Mouse (Mus musculus): ENCODE measurements at regions not wholly inside any gene's neighbourhood (a gene's known extent, or its start where the extent isn't known, plus 50 kb on each side); places are given as distances from the start of the nearest gene placed in this dataset.

GRCm38 (mm10) chr11:48558053-48558452 is 242.1 kb upstream of the Rack1 start:
- H3K27ac ChIP-seq (ENCODE audit: low read length) = no peak overlapping the region
- H3K27me3 ChIP-seq (ENCODE audit: control insufficient read depth, insufficient read depth, low read length) = no peaks in the 10 kb centered on the region
- H3K4me2 ChIP-seq (ENCODE audit: low read depth, low read length) = no peak overlapping the region
- H3K4me1 ChIP-seq (ENCODE audit: control insufficient read depth, insufficient read depth, low read length) = no peaks in the 10 kb centered on the region
- ATAC-seq (replicated peaks; ENCODE audit: extremely low read depth, insufficient read depth, low FRiP score) = no peak
- 56% methylated on average over 1 of the region's 1 CpGs for WGBS
- H3K4me3 ChIP-seq (ENCODE audit: low read length) = no peak overlapping the region
- no peaks in the 10 kb centered on the region for H3K36me3 ChIP-seq (ENCODE audit: control insufficient read depth, insufficient read depth)
- no peaks in the 10 kb centered on the region for H3K9me3 ChIP-seq (replicated peaks; ENCODE audit: control insufficient read depth, low read length)
- H3K9ac ChIP-seq (ENCODE audit: low read length) = no peak overlapping the region

DNA sequence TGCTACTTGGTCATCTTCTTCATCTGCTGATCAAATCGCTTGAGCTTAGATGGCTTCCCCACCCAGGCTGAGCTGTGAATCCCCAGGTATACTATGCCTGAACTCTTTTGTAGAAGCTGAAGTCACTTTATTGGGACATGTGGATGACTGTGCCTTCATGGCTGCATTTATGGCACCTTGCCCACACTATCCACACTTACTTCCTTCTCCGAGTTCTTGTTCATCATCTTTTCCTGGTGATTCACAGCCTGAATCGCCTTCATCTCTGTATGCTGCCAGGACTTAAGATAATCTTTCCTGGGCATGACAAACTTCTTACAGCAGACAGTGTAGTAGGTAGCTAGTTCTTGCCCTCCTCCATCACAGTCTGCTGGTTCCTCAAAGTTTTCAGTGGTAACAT is 248.1 kb upstream of the Rack1 start:
- ATAC-seq (replicated peaks; ENCODE audit: extremely low read depth, insufficient read depth, low FRiP score) = no peak
- H3K4me1 ChIP-seq (ENCODE audit: control insufficient read depth, insufficient read depth, low read length) = no peaks in the 10 kb centered on the region
- H3K9ac ChIP-seq (ENCODE audit: low read length) = no peak overlapping the region
- WGBS = 77% methylated on average over 3 of the region's 3 CpGs
- no peaks in the 10 kb centered on the region for H3K9me3 ChIP-seq (replicated peaks; ENCODE audit: control insufficient read depth, low read length)
- H3K36me3 ChIP-seq (ENCODE audit: control insufficient read depth, insufficient read depth) = no peaks in the 10 kb centered on the region
- H3K4me3 ChIP-seq (ENCODE audit: low read length) = no peak overlapping the region
- H3K27ac ChIP-seq (ENCODE audit: low read length) = no peak overlapping the region
- H3K27me3 ChIP-seq (ENCODE audit: control insufficient read depth, insufficient read depth, low read length) = no peaks in the 10 kb centered on the region
- H3K4me2 ChIP-seq (ENCODE audit: low read depth, low read length) = no peak overlapping the region

GRCm38 (mm10) chr11:48551201-48551600 is 248.9 kb upstream of the Rack1 start:
- Histone ChIP-seq H3K4me2 (ENCODE audit: low read depth, low read length) (no peak overlapping the region), H3K9me3 (replicated peaks; ENCODE audit: control insufficient read depth, low read length) (no peaks in the 10 kb centered on the region), H3K4me3 (ENCODE audit: low read length) (no peak overlapping the region), H3K4me1 (ENCODE audit: control insufficient read depth, insufficient read depth, low read length) (no peaks in the 10 kb centered on the region), H3K9ac (ENCODE audit: low read length) (no peak overlapping the region), H3K36me3 (ENCODE audit: control insufficient read depth, insufficient read depth) (no peaks in the 10 kb centered on the region), H3K27ac (ENCODE audit: low read length) (no peak overlapping the region), H3K27me3 (ENCODE audit: control insufficient read depth, insufficient read depth, low read length) (no peaks in the 10 kb centered on the region)
- no peak for ATAC-seq (replicated peaks; ENCODE audit: extremely low read depth, insufficient read depth, low FRiP score)
- 44% methylated on average over 2 of the region's 2 CpGs for WGBS

DNA sequence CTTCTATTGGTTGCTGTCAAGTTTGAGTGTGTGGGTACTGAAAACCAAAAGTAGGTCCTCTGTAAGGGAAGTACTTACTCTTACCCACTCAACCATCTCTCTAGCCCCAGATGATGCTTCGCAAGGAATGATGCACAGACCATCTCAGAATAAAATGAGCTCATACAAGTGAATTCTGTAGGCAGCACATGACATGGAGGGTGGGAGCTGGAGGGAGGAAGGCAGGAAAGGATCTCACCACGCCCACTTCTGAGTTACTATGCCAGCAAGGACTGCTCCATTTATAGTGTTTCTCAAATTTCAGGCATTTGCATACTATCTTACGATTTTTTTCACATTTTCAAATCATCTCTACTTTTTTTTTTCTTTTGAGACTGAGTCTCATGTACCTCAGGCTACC is 273.8 kb upstream of the Rack1 start:
- H3K4me1 ChIP-seq (ENCODE audit: control insufficient read depth, insufficient read depth, low read length) = peaks cover 3% of the 10 kb centered on the region; the same call in 1 of the 2 replicates
- no peak overlapping the region for H3K27ac ChIP-seq (ENCODE audit: low read length)
- no peak for ATAC-seq (replicated peaks; ENCODE audit: extremely low read depth, insufficient read depth, low FRiP score)
- WGBS = 81% methylated on average over 3 of the region's 3 CpGs
- H3K4me2 ChIP-seq (ENCODE audit: low read depth, low read length) = no peak overlapping the region
- no peaks in the 10 kb centered on the region for H3K27me3 ChIP-seq (ENCODE audit: control insufficient read depth, insufficient read depth, low read length)
- H3K4me3 ChIP-seq (ENCODE audit: low read length) = no peak overlapping the region
- H3K36me3 ChIP-seq (ENCODE audit: control insufficient read depth, insufficient read depth) = no peaks in the 10 kb centered on the region
- H3K9me3 ChIP-seq (replicated peaks; ENCODE audit: control insufficient read depth, low read length) = no peaks in the 10 kb centered on the region
- no peak overlapping the region for H3K9ac ChIP-seq (ENCODE audit: low read length)

DNA sequence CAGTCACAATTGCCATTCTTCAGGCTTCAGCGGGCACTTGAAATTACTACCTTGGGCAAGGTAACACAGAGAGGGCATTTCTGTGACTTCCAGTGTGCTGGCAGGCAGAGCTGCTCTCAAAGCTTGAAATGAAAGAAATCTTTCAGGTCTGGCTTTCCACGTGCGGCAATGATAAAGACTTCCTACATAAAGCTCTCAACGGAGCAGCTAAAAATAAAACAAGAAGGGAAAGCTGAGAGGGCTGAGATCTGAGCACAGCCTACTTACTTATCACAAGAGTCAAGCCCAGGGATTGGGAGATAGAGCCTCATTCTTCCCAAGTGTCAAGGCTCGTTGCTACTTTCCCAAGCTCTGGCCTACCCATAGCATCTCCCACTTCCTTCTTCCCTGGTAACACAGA is 274.6 kb upstream of the Rack1 start:
- H3K4me2 ChIP-seq (ENCODE audit: low read depth, low read length) = no peak overlapping the region
- no peak overlapping the region for H3K9ac ChIP-seq (ENCODE audit: low read length)
- H3K27ac ChIP-seq (ENCODE audit: low read length) = no peak overlapping the region
- no peaks in the 10 kb centered on the region for H3K36me3 ChIP-seq (ENCODE audit: control insufficient read depth, insufficient read depth)
- no peaks in the 10 kb centered on the region for H3K9me3 ChIP-seq (replicated peaks; ENCODE audit: control insufficient read depth, low read length)
- peaks cover 3% of the 10 kb centered on the region; the same call in 1 of the 2 replicates for H3K4me1 ChIP-seq (ENCODE audit: control insufficient read depth, insufficient read depth, low read length)
- WGBS = 17% methylated on average over 5 of the region's 5 CpGs
- ATAC-seq (replicated peaks; ENCODE audit: extremely low read depth, insufficient read depth, low FRiP score) = no peak
- no peaks in the 10 kb centered on the region for H3K27me3 ChIP-seq (ENCODE audit: control insufficient read depth, insufficient read depth, low read length)
- H3K4me3 ChIP-seq (ENCODE audit: low read length) = no peak overlapping the region

- Histone ChIP-seq H3K4me2 (ENCODE audit: low read depth, low read length) (no peak overlapping the region), H3K4me1 (ENCODE audit: control insufficient read depth, insufficient read depth, low read length) (no peaks in the 10 kb centered on the region), H3K36me3 (ENCODE audit: control insufficient read depth, insufficient read depth) (no peaks in the 10 kb centered on the region), H3K27ac (ENCODE audit: low read length) (no peak overlapping the region), H3K27me3 (ENCODE audit: control insufficient read depth, insufficient read depth, low read length) (no peaks in the 10 kb centered on the region), H3K9me3 (replicated peaks; ENCODE audit: control insufficient read depth, low read length) (no peaks in the 10 kb centered on the region), H3K9ac (ENCODE audit: low read length) (no peak overlapping the region), H3K4me3 (ENCODE audit: low read length) (no peak overlapping the region)
- WGBS = 85% methylated on average over 3 of the region's 3 CpGs
- ATAC-seq (replicated peaks; ENCODE audit: extremely low read depth, insufficient read depth, low FRiP score) = no peak
Observed at GRCm38 (mm10) chr11:48506886-48507285, 293.2 kb upstream of the Rack1 start.

DNA sequence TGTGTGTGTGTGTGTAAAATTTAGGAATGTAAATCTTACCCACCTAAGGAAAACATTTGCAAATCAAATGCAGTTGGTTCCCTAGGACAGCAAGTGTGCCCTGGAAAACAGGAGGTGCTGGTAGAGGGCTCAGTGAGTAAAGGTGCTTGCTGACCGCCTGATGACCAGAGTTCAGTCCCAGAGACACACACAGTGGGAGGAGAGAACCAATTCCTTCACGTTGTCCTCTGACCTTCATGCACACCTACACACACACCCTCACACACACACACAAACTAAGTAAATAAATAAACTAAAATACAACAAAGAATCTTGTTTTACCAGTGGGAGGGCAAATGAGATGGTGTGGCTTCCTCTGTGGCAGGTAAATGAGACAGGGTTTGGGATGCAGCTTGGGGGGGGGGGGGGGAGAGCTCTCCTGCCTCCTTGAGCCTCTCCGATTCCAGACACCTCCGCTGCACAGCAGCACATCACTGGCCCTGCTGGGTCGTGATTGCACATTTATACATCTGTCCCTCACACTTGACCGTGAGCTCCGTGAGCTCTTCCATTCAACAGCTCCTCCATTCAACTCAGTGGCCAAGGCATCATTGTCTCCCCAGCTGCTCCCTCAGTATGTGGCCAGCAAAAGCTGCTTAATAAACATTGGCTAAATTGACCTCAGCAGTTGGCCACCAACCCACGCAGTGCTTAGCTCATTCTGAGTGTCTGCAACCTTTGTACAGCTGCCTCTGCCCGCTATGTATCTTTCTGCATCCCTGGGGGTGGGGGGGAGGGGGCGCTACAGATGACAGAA is 297.9 kb upstream of the Rack1 start:
- no peaks in the 10 kb centered on the region for H3K36me3 ChIP-seq (ENCODE audit: control insufficient read depth, insufficient read depth)
- no peak for ATAC-seq (replicated peaks; ENCODE audit: extremely low read depth, insufficient read depth, low FRiP score)
- H3K4me3 ChIP-seq (ENCODE audit: low read length) = no peak overlapping the region
- H3K4me2 ChIP-seq (ENCODE audit: low read depth, low read length) = no peak overlapping the region
- H3K27me3 ChIP-seq (ENCODE audit: control insufficient read depth, insufficient read depth, low read length) = no peaks in the 10 kb centered on the region
- no peaks in the 10 kb centered on the region for H3K4me1 ChIP-seq (ENCODE audit: control insufficient read depth, insufficient read depth, low read length)
- no peaks in the 10 kb centered on the region for H3K9me3 ChIP-seq (replicated peaks; ENCODE audit: control insufficient read depth, low read length)
- 58% methylated on average over 10 of the region's 10 CpGs for WGBS
- H3K27ac ChIP-seq (ENCODE audit: low read length) = no peak overlapping the region
- no peak overlapping the region for H3K9ac ChIP-seq (ENCODE audit: low read length)

DNA sequence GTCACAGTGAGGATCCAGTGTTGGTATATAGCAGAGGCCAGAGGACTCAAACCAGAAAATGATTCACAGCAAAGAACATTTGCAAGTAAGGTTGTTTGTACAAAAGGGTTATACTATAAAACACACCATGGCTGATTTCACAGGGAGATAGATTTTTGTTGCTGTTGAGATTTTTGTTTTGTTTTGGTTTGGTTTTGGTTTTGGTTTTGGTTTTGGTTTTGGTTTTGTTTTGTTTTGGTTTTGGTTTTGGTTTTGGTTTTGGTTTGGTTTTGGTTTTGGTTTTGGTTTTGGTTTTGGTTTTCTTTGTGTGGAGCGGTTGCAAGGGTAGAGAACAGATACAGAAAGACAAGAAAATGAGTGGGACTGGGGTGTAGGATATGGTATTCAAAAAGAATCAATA is 301.1 kb upstream of the Rack1 start:
- Histone ChIP-seq H3K27ac (ENCODE audit: low read length) (no peak overlapping the region), H3K36me3 (ENCODE audit: control insufficient read depth, insufficient read depth) (no peaks in the 10 kb centered on the region), H3K4me1 (ENCODE audit: control insufficient read depth, insufficient read depth, low read length) (no peaks in the 10 kb centered on the region), H3K9ac (ENCODE audit: low read length) (no peak overlapping the region), H3K9me3 (replicated peaks; ENCODE audit: control insufficient read depth, low read length) (no peaks in the 10 kb centered on the region), H3K4me2 (ENCODE audit: low read depth, low read length) (no peak overlapping the region), H3K27me3 (ENCODE audit: control insufficient read depth, insufficient read depth, low read length) (no peaks in the 10 kb centered on the region), H3K4me3 (ENCODE audit: low read length) (no peak overlapping the region)
- no peak for ATAC-seq (replicated peaks; ENCODE audit: extremely low read depth, insufficient read depth, low FRiP score)
- WGBS = 85% methylated on average over 1 of the region's 1 CpGs

- Histone ChIP-seq H3K4me1 (ENCODE audit: control insufficient read depth, insufficient read depth, low read length) (no peaks in the 10 kb centered on the region), H3K4me3 (ENCODE audit: low read length) (no peak overlapping the region), H3K9ac (ENCODE audit: low read length) (no peak overlapping the region), H3K4me2 (ENCODE audit: low read depth, low read length) (no peak overlapping the region), H3K9me3 (replicated peaks; ENCODE audit: control insufficient read depth, low read length) (no peaks in the 10 kb centered on the region), H3K27me3 (ENCODE audit: control insufficient read depth, insufficient read depth, low read length) (no peaks in the 10 kb centered on the region), H3K27ac (ENCODE audit: low read length) (no peak overlapping the region), H3K36me3 (ENCODE audit: control insufficient read depth, insufficient read depth) (no peaks in the 10 kb centered on the region)
- 58% methylated on average over 1 of the region's 1 CpGs for WGBS
- ATAC-seq (replicated peaks; ENCODE audit: extremely low read depth, insufficient read depth, low FRiP score) = no peak
Observed at GRCm38 (mm10) chr11:48488308-48488707, 311.8 kb upstream of the Rack1 start.
